Mouse (Mus musculus): ENCODE data around the gene Slc36a2. TPM values are rescaled to one million over a fixed set of nuclear protein-coding genes. Genes with fewer than 3 reads are reported as not detected.

Slc36a2 gene
- polyA plus RNA-seq, 1 experiment = not detected

GRCm38 (mm10) chr11:55183124-55183523 is 1.8 kb downstream of the Slc36a2 start:
- Histone ChIP-seq H3K4me3 (ENCODE audit: low read depth, low read length) (no peak overlapping the region), H3K27ac (ENCODE audit: insufficient read depth, low read length) (no peak overlapping the region), H3K9me3 (replicated peaks; ENCODE audit: control insufficient read depth, insufficient read depth, low read length, poor library complexity, severe bottlenecking) (no peaks in the 10 kb centered on the region), H3K27me3 (ENCODE audit: control insufficient read depth, insufficient read depth, low read length, poor library complexity, severe bottlenecking) (0 out of 2 replicates have a peak, but pooled peaks cover 2% of the 10 kb centered on the region), H3K9ac (ENCODE audit: low read depth, poor library complexity, severe bottlenecking) (no peak overlapping the region), H3K36me3 (ENCODE audit: control insufficient read depth, insufficient read depth, low read length, poor library complexity, severe bottlenecking) (no peaks in the 10 kb centered on the region), H3K4me1 (ENCODE audit: control insufficient read depth, insufficient read depth, low read length) (no peaks in the 10 kb centered on the region)
- TF ChIP-seq CTCF (IDR thresholded peaks at IDR 0.05; ENCODE audit: low read depth, low read length) (no peak), POLR2A (IDR thresholded peaks at IDR 0.05; ENCODE audit: insufficient read depth, low read length) (no peak), EP300 (IDR thresholded peaks at IDR 0.05; ENCODE audit: insufficient read depth, low read depth, low read length) (no peak)

- Histone ChIP-seq H3K36me3 (ENCODE audit: control insufficient read depth, insufficient read depth, low read length, poor library complexity, severe bottlenecking) (no peaks in the 10 kb centered on the region), H3K9me3 (replicated peaks; ENCODE audit: control insufficient read depth, insufficient read depth, low read length, poor library complexity, severe bottlenecking) (no peaks in the 10 kb centered on the region), H3K27me3 (ENCODE audit: control insufficient read depth, insufficient read depth, low read length, poor library complexity, severe bottlenecking) (0 out of 2 replicates have a peak, but pooled peaks cover 2% of the 10 kb centered on the region), H3K4me1 (ENCODE audit: control insufficient read depth, insufficient read depth, low read length) (no peaks in the 10 kb centered on the region), H3K4me3 (ENCODE audit: low read depth, low read length) (no peak overlapping the region), H3K9ac (ENCODE audit: low read depth, poor library complexity, severe bottlenecking) (no peak overlapping the region), H3K27ac (ENCODE audit: insufficient read depth, low read length) (no peak overlapping the region)
- TF ChIP-seq EP300 (IDR thresholded peaks at IDR 0.05; ENCODE audit: insufficient read depth, low read depth, low read length) (no peak), CTCF (IDR thresholded peaks at IDR 0.05; ENCODE audit: low read depth, low read length) (no peak), POLR2A (IDR thresholded peaks at IDR 0.05; ENCODE audit: insufficient read depth, low read length) (no peak)
Measured at GRCm38 (mm10) chr11:55179856-55180255, 5.0 kb downstream of the Slc36a2 start.

- Histone ChIP-seq H3K27ac (ENCODE audit: insufficient read depth, low read length) (no peak overlapping the region), H3K9me3 (replicated peaks; ENCODE audit: control insufficient read depth, insufficient read depth, low read length, poor library complexity, severe bottlenecking) (no peaks in the 10 kb centered on the region), H3K4me3 (ENCODE audit: low read depth, low read length) (no peak overlapping the region), H3K36me3 (ENCODE audit: control insufficient read depth, insufficient read depth, low read length, poor library complexity, severe bottlenecking) (no peaks in the 10 kb centered on the region), H3K27me3 (ENCODE audit: control insufficient read depth, insufficient read depth, low read length, poor library complexity, severe bottlenecking) (0 out of 2 replicates have a peak, but pooled peaks cover 2% of the 10 kb centered on the region), H3K9ac (ENCODE audit: low read depth, poor library complexity, severe bottlenecking) (no peak overlapping the region), H3K4me1 (ENCODE audit: control insufficient read depth, insufficient read depth, low read length) (no peaks in the 10 kb centered on the region)
- TF ChIP-seq EP300 (IDR thresholded peaks at IDR 0.05; ENCODE audit: insufficient read depth, low read depth, low read length) (no peak), POLR2A (IDR thresholded peaks at IDR 0.05; ENCODE audit: insufficient read depth, low read length) (no peak), CTCF (IDR thresholded peaks at IDR 0.05; ENCODE audit: low read depth, low read length) (no peak)
Measured at GRCm38 (mm10) chr11:55178830-55179229, 6.0 kb downstream of the Slc36a2 start.

GRCm38 (mm10) chr11:55170501-55170900 is 14.4 kb downstream of the Slc36a2 start:
- Histone ChIP-seq H3K27me3 (ENCODE audit: control insufficient read depth, insufficient read depth, low read length, poor library complexity, severe bottlenecking) (no peaks in the 10 kb centered on the region; the same call in 1 of the 2 replicates), H3K27ac (ENCODE audit: insufficient read depth, low read length) (no peak overlapping the region), H3K9me3 (replicated peaks; ENCODE audit: control insufficient read depth, insufficient read depth, low read length, poor library complexity, severe bottlenecking) (no peaks in the 10 kb centered on the region), H3K9ac (ENCODE audit: low read depth, poor library complexity, severe bottlenecking) (no peak overlapping the region), H3K36me3 (ENCODE audit: control insufficient read depth, insufficient read depth, low read length, poor library complexity, severe bottlenecking) (no peaks in the 10 kb centered on the region), H3K4me3 (ENCODE audit: low read depth, low read length) (no peak overlapping the region), H3K4me1 (ENCODE audit: control insufficient read depth, insufficient read depth, low read length) (no peaks in the 10 kb centered on the region)
- TF ChIP-seq EP300 (IDR thresholded peaks at IDR 0.05; ENCODE audit: insufficient read depth, low read depth, low read length) = no peak
- TF ChIP-seq POLR2A (IDR thresholded peaks at IDR 0.05; ENCODE audit: insufficient read depth, low read length) = no peak
- TF ChIP-seq CTCF (IDR thresholded peaks at IDR 0.05; ENCODE audit: low read depth, low read length) = no peak

GRCm38 (mm10) chr11:55168914-55169313 is 16.0 kb downstream of the Slc36a2 start:
- H3K27me3 ChIP-seq (ENCODE audit: control insufficient read depth, insufficient read depth, low read length, poor library complexity, severe bottlenecking) = no peaks in the 10 kb centered on the region; the same call in 1 of the 2 replicates
- no peaks in the 10 kb centered on the region for H3K36me3 ChIP-seq (ENCODE audit: control insufficient read depth, insufficient read depth, low read length, poor library complexity, severe bottlenecking)
- no peaks in the 10 kb centered on the region for H3K9me3 ChIP-seq (replicated peaks; ENCODE audit: control insufficient read depth, insufficient read depth, low read length, poor library complexity, severe bottlenecking)
- TF ChIP-seq POLR2A (IDR thresholded peaks at IDR 0.05; ENCODE audit: insufficient read depth, low read length) (no peak), CTCF (IDR thresholded peaks at IDR 0.05; ENCODE audit: low read depth, low read length) (no peak), EP300 (IDR thresholded peaks at IDR 0.05; ENCODE audit: insufficient read depth, low read depth, low read length) (no peak)
- no peak overlapping the region for H3K9ac ChIP-seq (ENCODE audit: low read depth, poor library complexity, severe bottlenecking)
- H3K27ac ChIP-seq (ENCODE audit: insufficient read depth, low read length) = no peak overlapping the region
- H3K4me3 ChIP-seq (ENCODE audit: low read depth, low read length) = no peak overlapping the region
- H3K4me1 ChIP-seq (ENCODE audit: control insufficient read depth, insufficient read depth, low read length) = no peaks in the 10 kb centered on the region

GRCm38 (mm10) chr11:55168504-55168903 is 16.4 kb downstream of the Slc36a2 start:
- Histone ChIP-seq H3K9ac (ENCODE audit: low read depth, poor library complexity, severe bottlenecking) (no peak overlapping the region), H3K27ac (ENCODE audit: insufficient read depth, low read length) (no peak overlapping the region), H3K9me3 (replicated peaks; ENCODE audit: control insufficient read depth, insufficient read depth, low read length, poor library complexity, severe bottlenecking) (no peaks in the 10 kb centered on the region), H3K4me1 (ENCODE audit: control insufficient read depth, insufficient read depth, low read length) (no peaks in the 10 kb centered on the region), H3K36me3 (ENCODE audit: control insufficient read depth, insufficient read depth, low read length, poor library complexity, severe bottlenecking) (no peaks in the 10 kb centered on the region), H3K27me3 (ENCODE audit: control insufficient read depth, insufficient read depth, low read length, poor library complexity, severe bottlenecking) (no peaks in the 10 kb centered on the region; the same call in 1 of the 2 replicates), H3K4me3 (ENCODE audit: low read depth, low read length) (no peak overlapping the region)
- TF ChIP-seq CTCF (IDR thresholded peaks at IDR 0.05; ENCODE audit: low read depth, low read length) (no peak), EP300 (IDR thresholded peaks at IDR 0.05; ENCODE audit: insufficient read depth, low read depth, low read length) (no peak), POLR2A (IDR thresholded peaks at IDR 0.05; ENCODE audit: insufficient read depth, low read length) (no peak)

All from ES-Bruce4 (cell line).